Mouse (Mus musculus) embryonic facial prominence, embryonic 14.5 days (tissue): Measurements from ENCODE around the gene Rdh19. TPM values are rescaled to one million over a fixed set of nuclear protein-coding genes. Genes with fewer than 3 reads are reported as not detected.

ENCODE experiments used
- ATAC-seq: fragments of 200-750 bp; cut with Nextera tagmentation; 2 replicates; pipeline ENCODE4 v1.8.0; 2017; ENCODE audit warnings: low read depth, moderate number of reproducible peaks, moderate TSS enrichment
- DNase-seq: peaks from one replicate; pipeline ENCODE4 v3.0.0-alpha.2; 2015; ENCODE audit warnings: low spot score
- H3K27ac ChIP-seq: fragments of 300-500 bp; sonication (generic); replicated peaks from 2 replicates; pipeline ENCODE4 v1.5.1; 2014; ENCODE audit warnings: low read depth, mild to moderate bottlenecking, low read length, moderate library complexity
- H3K27me3 ChIP-seq: fragments of 300-500 bp; sonication (generic); replicated peaks from 2 replicates; pipeline ENCODE4 v1.6.1; 2014; ENCODE audit warnings: low read length; ENCODE audit not compliant: control insufficient read depth, insufficient read depth
- H3K36me3 ChIP-seq: fragments of 300-500 bp; sonication (generic); 2 replicates; pipeline ENCODE4 v1.6.1; 2014; ENCODE audit warnings: low read length, mixed read lengths; ENCODE audit not compliant: control insufficient read depth, insufficient read depth
- H3K4me1 ChIP-seq: fragments of 300-500 bp; sonication (generic); 2 replicates; pipeline ENCODE4 v1.6.1; 2014; ENCODE audit warnings: antibody characterized with exemption, low read length; ENCODE audit not compliant: control insufficient read depth, insufficient read depth
- H3K4me2 ChIP-seq: fragments of 300-500 bp; sonication (generic); 2 replicates; pipeline ENCODE4 v1.6.1; 2014; ENCODE audit warnings: low read depth, mild to moderate bottlenecking, low read length, moderate library complexity, mixed read lengths
- H3K4me3 ChIP-seq: fragments of 300-500 bp; sonication (generic); 2 replicates; pipeline ENCODE4 v1.5.1; 2014; ENCODE audit warnings: low read depth, mild to moderate bottlenecking, low read length
- H3K9ac ChIP-seq: fragments of 300-500 bp; sonication (generic); 2 replicates; pipeline ENCODE4 v1.6.1; 2014; ENCODE audit warnings: low read depth, mild to moderate bottlenecking, low read length, moderate library complexity, mixed read lengths
- H3K9me3 ChIP-seq: fragments of 300-500 bp; sonication (generic); 2 replicates; pipeline ENCODE4 v1.6.1; 2016; ENCODE audit warnings: low read length; ENCODE audit not compliant: control insufficient read depth
- WGBS: fragments of 180-500 bp; shearing (Covaris S2); extraction: QIAGEN DNeasy Blood & Tissue Kit; methylation state at CpG from one replicate; pipeline ENCODE4 v1.1.7; 2014; 5-methylcytosine and 5-hydroxymethylcytosine counted together
- polyA plus RNA-seq: library from polyadenylated mRNA; unstranded; fragments of >200 nt; fragmentation: Nextera tagmentation; extraction: Ambion mirVana; gene quantifications from 2 replicates; pipeline ENCODE4 v1.2.1, GENCODE M21; 2014

The Rdh19 gene
- polyA plus RNA-seq, 1 experiment from 2014 or later = not detected

- WGBS = 63% methylated on average over 7 of the region's 7 CpGs
- H3K9me3 ChIP-seq = no peaks in the 10 kb centered on the region
- H3K27ac ChIP-seq = no peak overlapping the region
- peak; percentile 73 for DNase-seq
- ATAC-seq = peak; percentile 60
- H3K4me2 ChIP-seq = no peak overlapping the region
- no peaks in the 10 kb centered on the region for H3K27me3 ChIP-seq
- H3K36me3 ChIP-seq = no peaks in the 10 kb centered on the region
- no peak overlapping the region for H3K4me3 ChIP-seq
- H3K9ac ChIP-seq = no peak overlapping the region
- no peaks in the 10 kb centered on the region for H3K4me1 ChIP-seq
Observed at GRCm38 (mm10) chr10:127904718-127905446, 55.2 kb downstream of the Rdh19 start.

DNA sequence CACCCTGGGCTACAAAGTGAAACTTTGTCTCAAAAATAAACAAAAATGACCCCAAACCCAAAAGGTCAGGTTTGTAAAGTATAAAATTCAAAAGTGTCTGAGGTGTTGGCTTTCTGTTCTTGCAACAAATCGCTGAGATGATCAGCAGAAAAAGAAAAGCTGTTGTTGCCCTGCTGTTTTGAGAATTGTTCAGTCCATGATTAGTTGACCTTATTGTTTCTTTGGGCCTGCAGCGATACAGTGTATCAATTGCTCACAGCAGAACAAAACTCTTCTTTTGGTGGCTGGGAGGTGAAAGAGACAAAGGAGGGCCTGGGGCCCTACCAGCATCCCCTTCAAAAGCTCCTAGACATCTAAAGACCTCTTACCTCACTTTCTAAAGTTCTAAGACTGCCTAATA, 56.4 kb downstream of the Rdh19 start:
- DNase-seq (no peak), ATAC-seq (no peak)
- 82% methylated on average over 2 of the region's 2 CpGs for WGBS
- H3K27me3 ChIP-seq = no peaks in the 10 kb centered on the region
- no peaks in the 10 kb centered on the region for H3K9me3 ChIP-seq
- no peak overlapping the region for H3K9ac ChIP-seq
- H3K4me3 ChIP-seq = no peak overlapping the region
- H3K27ac ChIP-seq = no peak overlapping the region
- no peak overlapping the region for H3K4me2 ChIP-seq
- H3K36me3 ChIP-seq = no peaks in the 10 kb centered on the region
- no peaks in the 10 kb centered on the region for H3K4me1 ChIP-seq

DNA sequence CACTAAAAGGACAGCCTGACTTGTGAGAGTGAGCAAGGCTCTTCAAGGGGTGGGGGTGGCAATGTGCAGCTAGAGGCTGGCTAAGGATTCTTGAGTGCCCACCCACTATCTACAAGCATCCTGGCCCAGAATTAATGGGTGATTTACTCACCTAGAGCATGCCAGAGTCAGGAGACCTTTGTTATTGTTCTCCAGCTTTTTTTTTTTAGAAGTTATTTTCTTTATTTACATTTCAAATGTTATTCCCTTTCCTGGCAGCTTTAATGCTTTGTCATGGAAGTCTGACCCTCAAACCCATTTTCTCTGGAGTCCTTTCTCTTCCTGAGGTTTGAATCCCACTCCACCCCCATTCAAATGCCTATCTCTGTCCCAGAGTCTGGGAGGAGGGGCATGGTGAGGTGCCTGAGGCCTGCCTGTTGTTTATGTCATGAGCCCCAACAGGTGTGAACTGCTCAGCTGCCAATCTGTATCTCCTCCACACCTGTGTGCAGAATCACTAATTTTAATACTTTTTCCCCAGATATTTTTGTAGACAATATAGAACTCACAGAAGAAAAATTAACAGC, 57.7 kb downstream of the Rdh19 start:
- ATAC-seq (no peak), DNase-seq (no peak)
- no peaks in the 10 kb centered on the region for H3K9me3 ChIP-seq
- H3K9ac ChIP-seq = no peak overlapping the region
- H3K4me1 ChIP-seq = no peaks in the 10 kb centered on the region
- H3K4me2 ChIP-seq = no peak overlapping the region
- H3K36me3 ChIP-seq = no peaks in the 10 kb centered on the region
- no peak overlapping the region for H3K4me3 ChIP-seq
- no peaks in the 10 kb centered on the region for H3K27me3 ChIP-seq
- H3K27ac ChIP-seq = no peak overlapping the region

Other genes starting within 250 kb of the Rdh19 start
- 137 and 145 TPM in 2 replicates for gene Lrp1, start 228.8 kb upstream of the Rdh19 start, polyA plus RNA-seq
- gene Stat6, start 206.9 kb upstream of the Rdh19 start, polyA plus RNA-seq = 22.9 and 23.1 TPM in 2 replicates
- gene Nemp1, start 183.0 kb upstream of the Rdh19 start, polyA plus RNA-seq = 10.5 and 11.2 TPM in 2 replicates
- gene Nab2, start 181.4 kb upstream of the Rdh19 start, polyA plus RNA-seq = 15.2 and 16.1 TPM in 2 replicates
- 0.75 and 1.2 TPM in 2 replicates for gene Myo1a, start 144.8 kb upstream of the Rdh19 start, polyA plus RNA-seq
- gene Tac2, start 125.5 kb upstream of the Rdh19 start, polyA plus RNA-seq = 0.54 TPM in 1 of 2 replicates, not detected in the other
- gene Zbtb39, start 110.4 kb upstream of the Rdh19 start, polyA plus RNA-seq = 3.1 and 3.7 TPM in 2 replicates
- 0.63 and 0.67 TPM in 2 replicates for gene Gpr182, start 98.2 kb upstream of the Rdh19 start, polyA plus RNA-seq
- gene Rdh1, start 90.2 kb upstream of the Rdh19 start, polyA plus RNA-seq = 0.10 and 0.11 TPM in 2 replicates
- 0.29 TPM in 1 of 2 replicates, not detected in the other for gene Rdh16f1, start 90.1 kb upstream of the Rdh19 start, polyA plus RNA-seq
- 0.38 TPM in 1 of 2 replicates, not detected in the other for gene Rdh9, start 73.5 kb upstream of the Rdh19 start, polyA plus RNA-seq
- not detected in 2 replicates for gene Rdh16, start 48.8 kb upstream of the Rdh19 start, polyA plus RNA-seq
- not detected in 2 replicates for gene Rdh16f2, start 16.5 kb downstream of the Rdh19 start, polyA plus RNA-seq
- not detected in 2 replicates for gene Rdh7, start 38.9 kb downstream of the Rdh19 start, polyA plus RNA-seq
- 0.77 and 1.1 TPM in 2 replicates for gene Sdr9c7, start 48.6 kb downstream of the Rdh19 start, polyA plus RNA-seq
- 0.75 TPM in 1 of 2 replicates, not detected in the other for gene Hsd17b6, start 157.7 kb downstream of the Rdh19 start, polyA plus RNA-seq
- gene Prim1, start 165.2 kb downstream of the Rdh19 start, polyA plus RNA-seq = 61.6 and 69.4 TPM in 2 replicates
- 847 and 859 TPM in 2 replicates for gene Naca, start 185.6 kb downstream of the Rdh19 start, polyA plus RNA-seq
- 450 and 475 TPM in 2 replicates for gene Ptges3, start 209.0 kb downstream of the Rdh19 start, polyA plus RNA-seq
- gene Atp5b, start 233.3 kb downstream of the Rdh19 start, polyA plus RNA-seq = 2,069 and 2,210 TPM in 2 replicates
- 15.7 and 18.8 TPM in 2 replicates for gene Baz2a, start 241.6 kb downstream of the Rdh19 start, polyA plus RNA-seq